Mouse (Mus musculus) stomach, embryonic 16.5 days (tissue): ENCODE data around the gene Mrrf. TPM values are rescaled to one million over a fixed set of nuclear protein-coding genes. Genes with fewer than 3 reads are reported as not detected.

Experiments used
- ATAC-seq: fragments of 200-750 bp; cut with Nextera tagmentation; 2 replicates; pipeline ENCODE4 v1.8.0; 2017; ENCODE audit warnings: moderate number of reproducible peaks, moderate TSS enrichment; ENCODE audit not compliant: insufficient read depth, low FRiP score
- H3K27ac ChIP-seq: fragments of 300-500 bp; sonication (generic); 2 replicates; pipeline ENCODE4 v1.5.1; 2014; ENCODE audit warnings: low read length
- H3K27me3 ChIP-seq: fragments of 300-500 bp; sonication (generic); 2 replicates; pipeline ENCODE4 v1.6.1; 2014; ENCODE audit warnings: low read length, control low read depth, mixed read lengths; ENCODE audit not compliant: control insufficient read depth, insufficient read depth
- H3K36me3 ChIP-seq: fragments of 300-500 bp; sonication (generic); 2 replicates; pipeline ENCODE4 v1.6.1; 2014; ENCODE audit warnings: low read length; ENCODE audit not compliant: control insufficient read depth, insufficient read depth
- H3K4me1 ChIP-seq: fragments of 300-500 bp; sonication (generic); 2 replicates; pipeline ENCODE4 v1.6.1; 2014; ENCODE audit warnings: low read length, control low read depth, mixed read lengths; ENCODE audit not compliant: control insufficient read depth, insufficient read depth
- H3K4me2 ChIP-seq: fragments of 300-500 bp; sonication (generic); 2 replicates; pipeline ENCODE4 v1.6.1; 2014; ENCODE audit warnings: low read depth, low read length, mixed read lengths
- H3K4me3 ChIP-seq: fragments of 300-500 bp; sonication (generic); replicated peaks from 2 replicates; pipeline ENCODE4 v1.5.1; 2014; ENCODE audit warnings: mild to moderate bottlenecking, low read length
- H3K9ac ChIP-seq: fragments of 300-500 bp; sonication (generic); 2 replicates; pipeline ENCODE4 v1.6.1; 2014; ENCODE audit warnings: low read length
- H3K9me3 ChIP-seq: fragments of 300-500 bp; sonication (generic); replicated peaks from 2 replicates; pipeline ENCODE4 v1.6.1; 2016; ENCODE audit warnings: low read length, control low read depth; ENCODE audit not compliant: control insufficient read depth
- WGBS: fragments of 180-500 bp; shearing (Covaris S2); extraction: QIAGEN DNeasy Blood & Tissue Kit; methylation state at CpG from one replicate; pipeline ENCODE4 v1.1.7; 2014; 5-methylcytosine and 5-hydroxymethylcytosine counted together
- polyA plus RNA-seq: library from polyadenylated mRNA; unstranded; fragments of >200 nt; fragmentation: Nextera tagmentation; extraction: Ambion mirVana; gene quantifications from 2 replicates; pipeline ENCODE4 v1.2.1, GENCODE M21; 2015

Gene Mrrf
- polyA plus RNA-seq, 1 experiment from 2014 or later = 32.9 TPM

GRCm38 (mm10) chr2:36224599-36224998 lies 88.4 kb downstream of the Mrrf start:
- no peak for ATAC-seq
- H3K27me3 ChIP-seq = 0 out of 2 replicates have a peak, but pooled peaks cover 5% of the 10 kb centered on the region
- H3K4me3 ChIP-seq = no peak overlapping the region
- no peak overlapping the region for H3K4me2 ChIP-seq
- no peak overlapping the region; the same call in 1 of the 2 replicates for H3K27ac ChIP-seq
- WGBS = 20% methylated on average over 2 of the region's 2 CpGs
- no peaks in the 10 kb centered on the region for H3K36me3 ChIP-seq
- no peak overlapping the region for H3K9ac ChIP-seq
- no peaks in the 10 kb centered on the region for H3K9me3 ChIP-seq
- no peaks in the 10 kb centered on the region for H3K4me1 ChIP-seq

GRCm38 (mm10) chr2:36230366-36230765 lies 94.2 kb downstream of the Mrrf start, which contains the start of gene Ptgs1:
Gene Ptgs1, plus strand, starts transcription at chr2:36230426.
- H3K27ac ChIP-seq = no peak within 1 kb of the TSS; the same call in 1 of the 2 replicates
- H3K4me2 ChIP-seq = peak within 1 kb of the TSS; percentile 87
- peak; percentile 48; the same call in 1 of the 2 replicates for ATAC-seq
- 0 out of 2 replicates have a peak, but pooled peaks cover 5% of the 10 kb centered on the region for H3K27me3 ChIP-seq
- no peaks in the 10 kb centered on the region for H3K36me3 ChIP-seq
- H3K9me3 ChIP-seq = no peaks in the 10 kb centered on the region
- peak within 1 kb of the TSS; percentile 78 for H3K9ac ChIP-seq
- H3K4me3 ChIP-seq = peak within 1 kb of the TSS; percentile 57
- under 1% methylated on average over 18 of the region's 18 CpGs for WGBS
- H3K4me1 ChIP-seq = peaks cover 25% of the 10 kb centered on the region

GRCm38 (mm10) chr2:36230967-36231366 lies 94.8 kb downstream of the Mrrf start:
- peaks cover 31% of the 10 kb centered on the region for H3K4me1 ChIP-seq
- peak overlapping the region; percentile 78 for H3K9ac ChIP-seq
- H3K27me3 ChIP-seq = 0 out of 2 replicates have a peak, but pooled peaks cover 5% of the 10 kb centered on the region
- no peaks in the 10 kb centered on the region for H3K9me3 ChIP-seq
- peak overlapping the region; percentile 57 for H3K4me3 ChIP-seq
- no peak for ATAC-seq
- peak overlapping the region; percentile 87 for H3K4me2 ChIP-seq
- WGBS = 23% methylated on average over 9 of the region's 10 CpGs
- H3K36me3 ChIP-seq = no peaks in the 10 kb centered on the region
- H3K27ac ChIP-seq = no peak overlapping the region

GRCm38 (mm10) chr2:36234526-36235368 lies 98.6 kb downstream of the Mrrf start:
- peak overlapping the region; percentile 76 for H3K27ac ChIP-seq
- no peak overlapping the region for H3K4me3 ChIP-seq
- peak overlapping the region; percentile 35; the same call in 1 of the 2 replicates for H3K9ac ChIP-seq
- ATAC-seq = no peak
- 38% methylated on average over 7 of the region's 7 CpGs for WGBS
- no peaks in the 10 kb centered on the region for H3K27me3 ChIP-seq
- no peaks in the 10 kb centered on the region for H3K36me3 ChIP-seq
- H3K9me3 ChIP-seq = 0 out of 2 replicates have a peak, but pooled peaks cover 5% of the 10 kb centered on the region
- H3K4me2 ChIP-seq = no peak overlapping the region; the same call in 1 of the 2 replicates
- peaks cover 39% of the 10 kb centered on the region for H3K4me1 ChIP-seq

- WGBS = 24% methylated on average over 4 of the region's 4 CpGs
- Histone ChIP-seq H3K4me3 (no peak overlapping the region), H3K27ac (peak overlapping the region; percentile 76), H3K4me2 (no peak overlapping the region), H3K9me3 (0 out of 2 replicates have a peak, but pooled peaks cover 5% of the 10 kb centered on the region), H3K27me3 (no peaks in the 10 kb centered on the region), H3K36me3 (no peaks in the 10 kb centered on the region), H3K9ac (no peak overlapping the region), H3K4me1 (peaks cover 31% of the 10 kb centered on the region)
- peak; percentile 42; the same call in 1 of the 2 replicates for ATAC-seq
Observed at GRCm38 (mm10) chr2:36235917-36236316, 99.7 kb downstream of the Mrrf start.

- 86% methylated on average over 5 of the region's 5 CpGs for WGBS
- H3K4me1 ChIP-seq = peaks cover 31% of the 10 kb centered on the region
Observed at GRCm38 (mm10) chr2:36236889-36237288, 100.7 kb downstream of the Mrrf start.

GRCm38 (mm10) chr2:36237557-36237956 lies 101.4 kb downstream of the Mrrf start:
- H3K4me1 ChIP-seq = peaks cover 31% of the 10 kb centered on the region
- no peak overlapping the region for H3K9ac ChIP-seq
- H3K9me3 ChIP-seq = 0 out of 2 replicates have a peak, but pooled peaks cover 5% of the 10 kb centered on the region
- 81% methylated on average over 6 of the region's 6 CpGs for WGBS
- H3K4me2 ChIP-seq = no peak overlapping the region
- H3K27ac ChIP-seq = no peak overlapping the region
- H3K36me3 ChIP-seq = no peaks in the 10 kb centered on the region
- ATAC-seq = no peak
- no peaks in the 10 kb centered on the region for H3K27me3 ChIP-seq
- H3K4me3 ChIP-seq = no peak overlapping the region

More at GRCm38 (mm10) chr2:36236889-36237288, 100.7 kb downstream of the Mrrf start:
- H3K4me3 ChIP-seq = no peak overlapping the region
- H3K36me3 ChIP-seq = no peaks in the 10 kb centered on the region
- no peaks in the 10 kb centered on the region for H3K27me3 ChIP-seq
- ATAC-seq = no peak
- H3K9ac ChIP-seq = no peak overlapping the region
- H3K4me2 ChIP-seq = no peak overlapping the region
- H3K27ac ChIP-seq = no peak overlapping the region; the same call in 1 of the 2 replicates
- H3K9me3 ChIP-seq = 0 out of 2 replicates have a peak, but pooled peaks cover 5% of the 10 kb centered on the region

DNA sequence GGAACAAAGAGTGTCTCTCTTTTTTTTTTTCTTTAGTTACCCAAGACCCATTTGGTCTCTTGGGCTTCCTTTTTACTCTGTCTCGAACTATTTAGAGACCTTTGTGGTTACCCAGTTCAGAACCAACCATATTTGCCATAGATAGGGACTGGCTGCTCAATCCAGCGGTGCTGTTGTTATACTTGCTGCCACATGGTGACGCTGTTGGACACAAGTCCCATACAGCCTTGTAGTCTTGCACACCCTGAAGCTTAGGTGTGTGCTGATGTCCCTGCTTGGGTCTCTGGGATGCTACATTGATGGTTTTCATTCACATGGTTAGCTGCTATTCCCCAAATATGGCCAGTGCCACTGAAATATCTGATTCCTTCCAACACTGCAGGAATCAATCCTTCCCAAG lies 102.3 kb downstream of the Mrrf start:
- WGBS = 77% methylated on average over 3 of the region's 3 CpGs
- Histone ChIP-seq H3K9ac (no peak overlapping the region), H3K4me1 (peaks cover 33% of the 10 kb centered on the region), H3K27me3 (no peaks in the 10 kb centered on the region), H3K27ac (no peak overlapping the region), H3K4me3 (no peak overlapping the region), H3K36me3 (no peaks in the 10 kb centered on the region), H3K9me3 (0 out of 2 replicates have a peak, but pooled peaks cover 5% of the 10 kb centered on the region), H3K4me2 (no peak overlapping the region)
- ATAC-seq = no peak

DNA sequence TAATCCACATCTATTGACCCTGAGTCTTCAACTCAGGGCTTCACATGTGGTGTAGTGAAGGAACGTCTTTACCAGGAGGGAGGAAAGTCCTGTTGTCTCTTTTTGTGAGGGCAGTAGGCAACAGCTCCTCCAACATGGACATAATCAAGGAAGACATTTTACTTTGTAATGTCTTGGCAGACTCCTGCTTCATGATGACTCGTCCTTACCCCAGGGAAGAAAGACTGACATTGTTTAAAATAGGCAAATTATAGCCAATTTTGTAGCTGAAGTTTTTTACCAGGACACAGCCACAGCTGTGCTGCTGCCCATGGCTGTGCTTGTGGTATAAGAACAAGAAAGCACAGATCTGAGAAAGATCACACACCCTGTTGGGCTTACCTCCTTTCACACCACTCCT lies 102.8 kb downstream of the Mrrf start:
- WGBS = 73% methylated on average over 2 of the region's 2 CpGs
- Histone ChIP-seq H3K4me3 (no peak overlapping the region), H3K36me3 (no peaks in the 10 kb centered on the region), H3K4me1 (peaks cover 32% of the 10 kb centered on the region), H3K27ac (no peak overlapping the region), H3K27me3 (no peaks in the 10 kb centered on the region), H3K9ac (no peak overlapping the region), H3K4me2 (no peak overlapping the region), H3K9me3 (0 out of 2 replicates have a peak, but pooled peaks cover 5% of the 10 kb centered on the region)
- no peak for ATAC-seq
